Mouse (Mus musculus): ENCODE measurements at regions not wholly inside any gene's neighbourhood (a gene's known extent, or its start where the extent isn't known, plus 50 kb on each side); places are given as distances from the start of the nearest gene placed in this dataset.

DNA sequence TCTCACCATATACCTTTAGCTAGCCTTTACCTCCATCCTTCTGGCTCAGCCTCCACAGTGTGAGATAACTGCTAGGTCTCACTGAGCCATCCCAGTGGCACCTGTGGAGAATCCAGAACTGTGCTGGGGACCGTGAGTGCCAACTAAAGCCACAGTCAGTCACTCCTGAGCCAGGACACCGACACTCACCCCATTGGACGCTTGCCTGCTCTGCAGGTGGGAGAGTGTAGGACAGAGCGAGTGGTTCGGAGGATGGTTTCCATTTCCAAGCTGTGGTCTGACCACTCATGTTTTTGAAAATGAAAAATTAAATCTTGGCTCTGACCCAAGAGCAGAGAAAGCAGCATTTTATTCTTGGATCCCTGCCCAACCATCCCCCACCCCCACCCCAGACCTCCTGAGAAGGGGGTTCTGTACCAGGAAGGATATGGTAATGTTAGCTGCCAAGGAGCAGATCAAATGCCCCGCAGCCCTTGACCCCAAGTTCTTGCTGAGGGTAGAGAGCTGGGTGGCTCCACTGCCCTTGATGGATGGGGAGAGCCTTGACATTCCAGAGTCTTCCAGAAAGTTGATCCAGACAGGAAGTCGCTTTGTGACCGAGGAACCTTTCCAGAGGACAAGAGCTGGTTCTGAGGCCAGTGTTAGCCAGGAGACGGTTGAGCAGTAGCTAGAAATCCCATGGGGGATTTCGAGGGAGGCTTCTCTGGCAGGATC is 83.3 kb upstream of the Smim23 start:
- no peak for DNase-seq

DNA sequence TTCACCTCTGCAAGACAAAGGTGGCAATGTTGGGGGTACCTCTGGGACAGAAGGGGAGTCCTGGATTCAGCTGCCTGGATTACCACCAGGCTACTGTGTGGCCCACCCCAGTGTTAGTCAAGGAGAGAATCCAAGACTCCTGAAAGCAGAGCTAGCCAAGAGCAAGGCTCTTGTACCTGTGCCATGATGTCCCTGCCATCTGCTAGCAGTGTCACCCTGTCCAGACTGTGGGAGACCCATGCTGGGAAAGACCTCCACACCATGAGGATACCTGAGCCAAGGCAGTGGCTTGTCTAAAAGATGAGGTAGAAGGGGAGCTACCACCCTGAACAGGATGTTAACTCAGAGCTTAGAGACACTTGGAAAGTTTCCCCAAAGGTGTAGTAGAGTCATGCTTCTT is 79.6 kb upstream of the Smim23 start:
- no peak for DNase-seq

- no peak for DNase-seq
These were observed 79.0 kb upstream of the Smim23 start for GRCm38 (mm10) chr11:32903389-32903788.

DNA sequence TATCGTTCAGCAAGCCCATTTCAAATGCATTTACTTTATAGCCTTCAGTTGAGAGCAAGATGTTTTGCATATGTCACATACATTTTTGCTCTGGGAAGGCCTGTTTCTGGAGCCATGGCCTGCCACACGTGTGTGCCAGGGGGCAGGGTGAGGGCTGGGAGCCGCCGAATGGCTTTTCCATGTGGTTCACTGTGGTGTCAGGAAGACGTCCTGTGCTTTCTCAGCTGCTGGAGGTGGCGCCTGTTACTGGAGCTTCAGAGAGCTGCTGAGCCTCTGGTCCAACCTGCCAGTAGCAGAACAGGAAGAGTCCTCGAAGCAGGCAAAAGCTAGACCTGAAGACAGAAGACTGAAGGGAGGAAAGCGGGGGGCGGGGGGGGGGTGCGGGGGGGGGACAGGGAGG is 78.5 kb upstream of the Smim23 start:
- peak; percentile 54 for DNase-seq

- no peak for DNase-seq
These were observed 76.0 kb upstream of the Smim23 start for GRCm38 (mm10) chr11:32900437-32900836.

- DNase-seq: no peak
These were observed 75.3 kb upstream of the Smim23 start for GRCm38 (mm10) chr11:32899604-32900216.

GRCm38 (mm10) chr11:32895400-32895799 is 71.0 kb upstream of the Smim23 start:
- DNase-seq: no peak

GRCm38 (mm10) chr11:32893146-32893903 is 68.9 kb upstream of the Smim23 start:
- DNase-seq: no peak

- no peak for DNase-seq
These were observed 68.1 kb upstream of the Smim23 start for GRCm38 (mm10) chr11:32892496-32892895.

- DNase-seq: peak; percentile 52
These were observed 64.8 kb upstream of the Smim23 start for GRCm38 (mm10) chr11:32889248-32889647.

DNA sequence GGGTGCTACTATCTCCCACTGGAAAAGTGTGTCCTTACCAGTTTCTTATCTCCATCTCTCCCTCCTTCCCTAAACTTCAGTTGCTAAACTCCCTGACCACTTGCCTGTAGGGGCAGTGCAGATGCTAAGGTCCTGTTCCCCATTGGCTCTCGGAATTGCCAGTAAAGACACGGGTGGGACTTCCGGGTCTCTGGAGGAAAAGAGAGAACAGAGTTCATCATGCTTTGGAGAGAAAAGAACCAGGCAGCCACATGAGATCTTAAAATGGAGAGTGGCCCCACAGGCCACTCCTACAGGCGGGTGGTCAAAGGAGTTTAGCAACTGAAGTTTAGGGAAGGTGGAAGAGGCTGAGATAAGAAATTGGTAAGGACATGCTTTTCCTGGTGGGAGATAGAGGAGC is 60.3 kb upstream of the Smim23 start:
- DNase-seq: no peak

DNA sequence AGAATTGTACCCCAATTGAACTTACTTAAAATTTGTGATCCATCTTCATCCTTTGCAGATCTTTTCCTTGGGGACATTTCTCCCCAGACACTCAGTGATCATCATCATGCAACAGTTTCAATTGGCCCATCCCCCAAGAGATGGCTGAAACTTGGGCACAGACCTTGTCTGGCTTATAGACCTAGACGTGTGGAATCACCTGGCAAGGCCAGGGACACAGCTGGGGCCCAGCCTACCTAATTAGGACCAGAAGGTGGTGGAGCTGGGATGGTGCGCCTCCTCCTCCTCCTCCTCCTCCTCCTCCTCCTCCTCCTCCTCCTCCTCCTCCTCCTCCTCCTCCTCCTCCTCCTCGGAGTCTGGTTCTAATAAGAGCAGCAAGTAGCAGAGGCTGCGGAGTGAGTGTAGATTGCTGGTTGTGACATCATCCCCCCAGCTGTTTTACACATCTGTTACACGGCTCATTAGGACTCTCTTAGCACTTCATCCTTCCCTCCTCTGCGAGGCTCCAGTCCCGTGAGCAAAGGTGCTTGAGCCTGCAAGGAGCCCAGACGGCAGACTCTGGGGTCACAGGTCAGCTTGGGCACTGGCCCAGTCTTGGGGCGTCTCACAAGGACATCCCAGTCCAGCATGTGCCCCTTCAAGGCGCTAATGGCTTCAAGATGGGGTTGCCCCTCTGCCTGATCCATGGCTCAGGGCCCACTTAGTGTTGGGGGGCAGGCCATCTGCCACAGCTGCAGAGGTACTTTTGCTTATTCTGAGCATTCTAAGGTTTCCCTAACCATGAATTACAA is 58.9 kb upstream of the Smim23 start:
- DNase-seq: peak; percentile 66

DNA sequence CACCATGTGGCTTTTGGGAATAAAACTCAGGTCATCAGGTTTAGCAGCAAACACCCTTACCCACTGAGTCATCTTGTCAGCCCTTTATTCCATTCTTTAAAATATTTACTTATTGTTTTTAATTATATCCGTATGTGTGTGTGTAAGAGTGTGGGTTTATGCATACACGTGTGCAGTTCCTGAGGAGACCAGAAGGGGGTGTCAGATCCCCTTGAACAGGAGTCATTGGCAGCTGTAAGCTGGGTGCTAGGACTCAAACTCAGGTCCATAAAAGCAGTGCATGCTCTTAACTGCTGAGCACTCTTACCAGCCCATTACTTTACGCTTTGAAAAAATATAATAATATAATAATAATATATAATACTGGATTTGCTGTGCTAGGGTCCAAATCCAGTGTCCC is 54.6 kb upstream of the Smim23 start:
- DNase-seq: no peak
